Mouse (Mus musculus): Measurements from ENCODE around the gene Pms2. TPM values are rescaled to one million over a fixed set of nuclear protein-coding genes. Genes with fewer than 3 reads are reported as not detected.

Pms2 gene
- polyA plus RNA-seq, 1 experiment: 10.1 TPM

DNA sequence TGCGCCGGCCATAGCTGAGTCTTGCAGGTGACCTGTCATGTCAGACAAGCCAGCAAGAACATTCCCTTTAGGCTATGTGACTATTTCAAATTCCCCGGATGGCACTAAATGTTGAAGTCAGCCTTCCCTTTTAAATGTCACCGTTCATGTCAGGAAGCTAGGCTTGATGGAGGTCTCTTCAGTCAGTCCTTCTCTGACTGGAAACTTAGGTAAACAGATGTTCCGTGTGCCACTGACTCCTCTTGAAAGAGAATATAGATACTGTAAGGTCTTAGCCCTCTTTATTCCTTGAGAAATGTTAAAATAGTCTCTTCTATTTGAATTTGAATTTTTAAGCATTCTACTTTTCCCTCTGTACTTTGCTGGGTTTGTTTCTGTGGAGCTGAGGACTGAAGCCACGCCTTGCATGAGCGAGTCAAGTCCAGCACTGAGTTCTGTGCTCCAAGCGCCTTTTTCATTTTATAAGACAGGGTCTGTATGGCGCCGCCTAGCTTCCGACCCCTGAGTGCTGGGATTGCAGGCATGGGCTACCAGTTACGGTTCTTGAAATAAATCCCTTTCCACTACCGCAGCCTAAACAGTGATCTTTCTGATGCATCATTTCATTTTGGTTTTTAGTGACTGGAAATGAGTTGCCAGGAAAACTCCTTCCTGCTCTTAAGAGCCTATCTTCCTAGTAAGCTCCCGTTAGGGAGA lies 12.0 kb upstream of the Pms2 start, which contains the start of gene Ankrd61:
Gene Ankrd61 (minus strand): TSS at position 51 of the 696 bp plus-strand sequence.
- WGBS: 93% methylated on average over 14 of the region's 14 CpGs
- Histone ChIP-seq H3K4me1 (ENCODE audit: control insufficient read depth, insufficient read depth, low read length) (no peaks in the 10 kb centered on the region; the same call in 1 of the 2 replicates), H3K4me3 (replicated peaks; ENCODE audit: control insufficient read depth, low read depth, low read length) (no peak within 1 kb of the TSS), H3K27ac (ENCODE audit: control insufficient read depth, insufficient read depth, low read depth, low read length, poor library complexity) (no peak within 1 kb of the TSS)
- TF ChIP-seq POLR2A (IDR thresholded peaks at IDR 0.05; ENCODE audit: borderline replicate concordance, control insufficient read depth, low read depth, low read length) (no peak), CTCF (IDR thresholded peaks at IDR 0.05; ENCODE audit: control insufficient read depth, insufficient read depth, low read length) (no peak)

DNA sequence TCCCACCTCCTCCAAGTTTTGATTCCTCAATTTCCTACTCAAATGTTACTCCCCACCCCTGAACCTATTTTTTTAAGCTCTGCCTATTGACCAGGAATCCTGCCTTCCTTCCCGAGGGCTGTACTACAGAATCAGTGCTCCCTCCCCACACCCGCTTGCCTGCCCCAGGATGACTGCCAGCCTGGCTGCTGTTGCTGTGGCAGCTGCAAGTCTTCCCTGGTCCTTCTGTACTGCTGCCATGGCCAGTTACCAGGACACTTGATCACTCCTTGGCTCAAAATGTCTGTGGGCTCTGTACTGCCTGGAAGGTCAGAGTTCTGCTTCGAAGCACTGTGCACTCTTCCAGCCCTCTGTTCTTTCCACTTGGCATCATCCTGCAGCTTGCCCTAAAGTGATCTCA lies 7.7 kb upstream of the Pms2 start:
- 85% methylated on average over 3 of the region's 3 CpGs for WGBS
- Histone ChIP-seq H3K27ac (ENCODE audit: control insufficient read depth, insufficient read depth, low read depth, low read length, poor library complexity) (no peak overlapping the region), H3K4me3 (replicated peaks; ENCODE audit: control insufficient read depth, low read depth, low read length) (no peak overlapping the region), H3K4me1 (ENCODE audit: control insufficient read depth, insufficient read depth, low read length) (no peaks in the 10 kb centered on the region)
- no peak for TF ChIP-seq POLR2A (IDR thresholded peaks at IDR 0.05; ENCODE audit: borderline replicate concordance, control insufficient read depth, low read depth, low read length)
- TF ChIP-seq CTCF (IDR thresholded peaks at IDR 0.05; ENCODE audit: control insufficient read depth, insufficient read depth, low read length): no peak

DNA sequence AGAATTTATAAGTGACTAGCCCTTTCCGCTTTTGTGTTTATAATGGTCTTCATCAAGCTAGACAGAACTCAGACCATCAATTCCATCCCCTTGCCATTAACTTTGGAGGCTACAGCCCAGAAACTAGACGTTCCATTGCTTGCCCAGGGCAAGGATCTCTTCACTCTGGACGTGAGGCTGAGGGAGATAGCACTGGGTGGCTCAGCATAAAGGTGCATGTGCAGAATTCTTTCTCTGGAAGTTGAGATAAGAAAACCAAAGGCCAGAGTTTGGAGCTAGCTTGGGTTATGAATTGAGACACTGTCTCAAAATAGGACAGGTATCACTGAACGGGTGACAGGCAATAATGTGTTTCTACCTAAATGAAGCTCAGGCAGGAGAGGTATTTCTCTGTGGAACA lies 6.0 kb upstream of the Pms2 start:
- no peak overlapping the region for H3K27ac ChIP-seq (ENCODE audit: control insufficient read depth, insufficient read depth, low read depth, low read length, poor library complexity)
- 68% methylated on average over 4 of the region's 4 CpGs for WGBS

DNA sequence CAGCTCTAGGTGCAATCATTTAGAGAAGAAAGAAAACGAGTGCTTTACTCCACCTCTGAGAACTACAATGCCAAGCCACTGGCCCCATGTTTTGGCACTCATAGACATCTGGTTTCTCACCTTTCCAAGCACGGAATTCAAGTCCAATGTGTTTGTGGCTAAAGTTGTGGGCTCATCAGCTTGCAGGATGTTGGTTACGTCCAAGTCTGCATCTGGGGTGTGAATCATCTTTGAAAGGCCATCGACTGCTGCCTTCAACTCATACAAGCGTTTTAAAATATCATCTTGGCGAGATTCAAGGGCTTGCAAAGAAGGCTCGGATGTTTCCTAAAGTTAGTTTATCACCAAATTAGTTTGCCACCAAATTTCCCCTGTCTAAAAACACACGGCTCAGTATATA lies 3.3 kb upstream of the Pms2 start:
- WGBS: 81% methylated on average over 8 of the region's 8 CpGs

More for the DNA sequence above, 6.0 kb upstream of the Pms2 start:
- H3K4me3 ChIP-seq (replicated peaks; ENCODE audit: control insufficient read depth, low read depth, low read length): no peak overlapping the region
- no peaks in the 10 kb centered on the region for H3K4me1 ChIP-seq (ENCODE audit: control insufficient read depth, insufficient read depth, low read length)
- TF ChIP-seq CTCF (IDR thresholded peaks at IDR 0.05; ENCODE audit: control insufficient read depth, insufficient read depth, low read length) (no peak), POLR2A (IDR thresholded peaks at IDR 0.05; ENCODE audit: borderline replicate concordance, control insufficient read depth, low read depth, low read length) (no peak)

DNA sequence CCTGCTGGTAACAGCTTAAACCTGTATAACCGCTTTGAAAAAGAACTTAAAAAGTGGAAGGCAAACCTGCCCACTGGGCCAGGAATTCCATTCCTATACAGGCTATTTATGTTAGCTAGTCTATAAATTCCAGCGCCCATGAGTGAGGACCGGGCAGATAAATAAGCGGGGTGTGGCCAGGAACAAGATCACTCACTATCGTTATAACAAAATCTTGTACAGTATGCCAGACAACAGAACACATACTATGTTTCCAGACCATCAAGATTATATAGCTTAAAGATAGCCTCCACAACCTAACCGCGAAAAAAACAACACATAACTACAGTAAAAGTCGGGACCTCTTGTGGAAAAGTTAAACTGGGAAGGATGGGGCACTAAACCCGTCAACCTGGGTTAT lies 838 bp upstream of the Pms2 start:
- WGBS: 2% methylated on average over 9 of the region's 9 CpGs
- H3K4me3 ChIP-seq (replicated peaks; ENCODE audit: control insufficient read depth, low read depth, low read length): peak overlapping the region; percentile 98
- no peaks in the 10 kb centered on the region for H3K4me1 ChIP-seq (ENCODE audit: control insufficient read depth, insufficient read depth, low read length)
- H3K27ac ChIP-seq (ENCODE audit: control insufficient read depth, insufficient read depth, low read depth, low read length, poor library complexity): peak overlapping the region; percentile 94
- TF ChIP-seq CTCF (IDR thresholded peaks at IDR 0.05; ENCODE audit: control insufficient read depth, insufficient read depth, low read length): no peak
- no peak for TF ChIP-seq POLR2A (IDR thresholded peaks at IDR 0.05; ENCODE audit: borderline replicate concordance, control insufficient read depth, low read depth, low read length)

More for the DNA sequence above, 3.3 kb upstream of the Pms2 start:
- H3K4me1 ChIP-seq (ENCODE audit: control insufficient read depth, insufficient read depth, low read length): no peaks in the 10 kb centered on the region
- H3K4me3 ChIP-seq (replicated peaks; ENCODE audit: control insufficient read depth, low read depth, low read length): no peak overlapping the region
- TF ChIP-seq POLR2A (IDR thresholded peaks at IDR 0.05; ENCODE audit: borderline replicate concordance, control insufficient read depth, low read depth, low read length): no peak
- TF ChIP-seq CTCF (IDR thresholded peaks at IDR 0.05; ENCODE audit: control insufficient read depth, insufficient read depth, low read length): no peak
- H3K27ac ChIP-seq (ENCODE audit: control insufficient read depth, insufficient read depth, low read depth, low read length, poor library complexity): no peak overlapping the region

DNA sequence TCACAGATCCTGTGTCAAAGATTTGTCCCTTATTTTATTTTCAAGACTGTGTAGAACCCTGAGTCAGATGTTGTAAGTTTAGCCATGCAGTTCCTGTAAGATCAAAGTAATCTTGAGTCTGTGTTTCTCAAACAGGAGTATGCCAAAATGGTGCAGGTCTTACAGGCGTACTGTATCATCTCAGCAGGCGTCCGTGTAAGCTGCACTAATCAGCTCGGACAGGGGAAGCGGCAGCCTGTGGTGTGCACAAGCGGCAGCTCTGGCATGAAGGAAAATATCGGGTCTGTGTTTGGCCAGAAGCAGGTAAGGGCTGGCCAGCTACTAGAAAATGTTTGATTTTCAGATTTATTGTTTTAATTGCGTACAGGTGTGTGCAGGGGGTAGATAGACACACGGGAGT lies 6.5 kb downstream of the Pms2 start:
- 96% methylated on average over 9 of the region's 9 CpGs for WGBS
- TF ChIP-seq POLR2A (IDR thresholded peaks at IDR 0.05; ENCODE audit: borderline replicate concordance, control insufficient read depth, low read depth, low read length) (no peak), CTCF (IDR thresholded peaks at IDR 0.05; ENCODE audit: control insufficient read depth, insufficient read depth, low read length) (no peak)
- Histone ChIP-seq H3K27ac (ENCODE audit: control insufficient read depth, insufficient read depth, low read depth, low read length, poor library complexity) (no peak overlapping the region), H3K4me1 (ENCODE audit: control insufficient read depth, insufficient read depth, low read length) (no peaks in the 10 kb centered on the region), H3K4me3 (replicated peaks; ENCODE audit: control insufficient read depth, low read depth, low read length) (no peak overlapping the region)

DNA sequence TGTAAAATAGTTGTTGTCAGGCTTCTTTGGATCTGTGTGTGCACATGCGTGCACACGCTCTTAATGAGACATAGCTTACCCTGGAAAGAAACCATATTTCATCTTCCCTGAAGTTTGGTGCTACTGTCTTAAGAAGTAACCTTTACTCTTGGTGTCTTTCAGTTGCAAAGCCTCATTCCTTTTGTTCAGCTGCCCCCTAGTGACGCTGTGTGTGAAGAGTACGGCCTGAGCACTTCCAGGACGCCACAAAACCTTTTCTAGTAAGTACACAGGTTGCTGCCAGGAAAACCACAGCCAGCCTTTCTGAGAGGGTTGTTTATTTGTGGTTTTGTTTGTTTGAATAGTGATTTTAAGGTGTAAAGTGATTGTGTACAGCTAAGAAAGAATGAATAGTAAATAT lies 7.7 kb downstream of the Pms2 start:
- 47% methylated on average over 5 of the region's 5 CpGs for WGBS

DNA sequence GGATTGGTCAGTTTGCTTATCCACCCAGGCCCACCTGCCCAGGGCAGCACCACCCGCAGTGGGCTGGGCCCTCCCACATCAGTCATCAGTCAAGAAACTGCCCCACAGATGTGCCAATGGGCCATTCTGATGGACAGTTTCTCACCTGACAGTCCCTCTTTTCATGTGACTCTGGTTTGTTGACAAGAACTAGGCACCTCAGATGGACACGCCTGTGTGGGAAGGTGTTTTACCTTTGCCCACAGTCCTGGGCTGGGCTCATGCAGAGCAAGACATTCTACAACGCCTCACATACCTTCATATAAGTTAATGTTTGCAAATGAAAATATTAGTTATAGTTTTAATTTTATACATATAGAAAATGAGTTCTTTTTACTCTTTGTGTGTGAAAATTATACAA lies 8.4 kb downstream of the Pms2 start:
- TF ChIP-seq POLR2A (IDR thresholded peaks at IDR 0.05; ENCODE audit: borderline replicate concordance, control insufficient read depth, low read depth, low read length): no peak
- WGBS: 96% methylated on average over 3 of the region's 3 CpGs
- H3K4me3 ChIP-seq (replicated peaks; ENCODE audit: control insufficient read depth, low read depth, low read length): no peak overlapping the region
- H3K4me1 ChIP-seq (ENCODE audit: control insufficient read depth, insufficient read depth, low read length): no peaks in the 10 kb centered on the region
- no peak overlapping the region for H3K27ac ChIP-seq (ENCODE audit: control insufficient read depth, insufficient read depth, low read depth, low read length, poor library complexity)

More for the DNA sequence above, 7.7 kb downstream of the Pms2 start:
- H3K4me3 ChIP-seq (replicated peaks; ENCODE audit: control insufficient read depth, low read depth, low read length): no peak overlapping the region
- TF ChIP-seq POLR2A (IDR thresholded peaks at IDR 0.05; ENCODE audit: borderline replicate concordance, control insufficient read depth, low read depth, low read length) (no peak), CTCF (IDR thresholded peaks at IDR 0.05; ENCODE audit: control insufficient read depth, insufficient read depth, low read length) (peak; percentile 64)
- H3K4me1 ChIP-seq (ENCODE audit: control insufficient read depth, insufficient read depth, low read length): no peaks in the 10 kb centered on the region
- H3K27ac ChIP-seq (ENCODE audit: control insufficient read depth, insufficient read depth, low read depth, low read length, poor library complexity): no peak overlapping the region

All from bone marrow, adult 2 months (tissue).